Mouse (Mus musculus) intestine, postnatal 0 days (tissue): ENCODE measurements around the gene Pitpnc1. TPM values are rescaled to one million over a fixed set of nuclear protein-coding genes. Genes with fewer than 3 reads are reported as not detected.

Source experiments
- ATAC-seq: fragments of 200-750 bp; cut with Nextera tagmentation; 2 replicates; pipeline ENCODE4 v1.8.0; 2017; ENCODE audit warnings: mild to moderate bottlenecking, moderate TSS enrichment, moderate library complexity
- H3K27ac ChIP-seq: fragments of 300-500 bp; sonication (generic); 2 replicates; pipeline ENCODE4 v1.5.1; 2014; ENCODE audit warnings: mild to moderate bottlenecking, low read depth, low read length, moderate library complexity
- H3K27me3 ChIP-seq: fragments of 300-500 bp; sonication (generic); replicated peaks from 2 replicates; pipeline ENCODE4 v1.6.1; 2014; ENCODE audit warnings: low read length, mixed read lengths; ENCODE audit not compliant: control insufficient read depth, insufficient read depth
- H3K36me3 ChIP-seq: fragments of 300-500 bp; sonication (generic); 2 replicates; pipeline ENCODE4 v1.6.1; 2014; ENCODE audit warnings: mild to moderate bottlenecking, moderate library complexity; ENCODE audit not compliant: control insufficient read depth, insufficient read depth
- H3K4me1 ChIP-seq: fragments of 300-500 bp; sonication (generic); replicated peaks from 2 replicates; pipeline ENCODE4 v1.6.1; 2014; ENCODE audit warnings: antibody characterized with exemption, low read length, mixed read lengths; ENCODE audit not compliant: control insufficient read depth, insufficient read depth
- H3K4me2 ChIP-seq: fragments of 300-500 bp; sonication (generic); replicated peaks from 2 replicates; pipeline ENCODE4 v1.6.1; 2014; ENCODE audit warnings: low read depth, mild to moderate bottlenecking, moderate library complexity
- H3K4me3 ChIP-seq: fragments of 300-500 bp; sonication (generic); 2 replicates; pipeline ENCODE4 v1.5.1; 2014; ENCODE audit warnings: low read depth, low read length
- H3K9ac ChIP-seq: fragments of 300-500 bp; sonication (generic); 2 replicates; pipeline ENCODE4 v1.6.1; 2014; ENCODE audit warnings: mild to moderate bottlenecking, low read depth, low read length
- H3K9me3 ChIP-seq: fragments of 300-500 bp; sonication (generic); 2 replicates; pipeline ENCODE4 v1.6.1; 2016; ENCODE audit warnings: mixed run types; ENCODE audit not compliant: control insufficient read depth
- CTCF ChIP-seq: sonication (generic); IDR thresholded peaks from 2 replicates; pipeline ENCODE4 v1.5.1; 2016; ENCODE audit warnings: low read depth, mild to moderate bottlenecking, control low read depth, antibody characterized with exemption, moderate library complexity
- WGBS: fragments of 180-500 bp; shearing (Covaris S2); extraction: QIAGEN DNeasy Blood & Tissue Kit; methylation state at CpG from one replicate; pipeline ENCODE4 v1.1.7; 2014; 5-methylcytosine and 5-hydroxymethylcytosine counted together
- polyA plus RNA-seq: library from polyadenylated mRNA; unstranded; fragments of >200 nt; fragmentation: Nextera tagmentation; extraction: Ambion mirVana; gene quantifications from 2 replicates; pipeline ENCODE4 v1.2.1, GENCODE M21; 2015

Pitpnc1 gene
- polyA plus RNA-seq, 1 experiment from 2014 or later, result 4.4 TPM

DNA sequence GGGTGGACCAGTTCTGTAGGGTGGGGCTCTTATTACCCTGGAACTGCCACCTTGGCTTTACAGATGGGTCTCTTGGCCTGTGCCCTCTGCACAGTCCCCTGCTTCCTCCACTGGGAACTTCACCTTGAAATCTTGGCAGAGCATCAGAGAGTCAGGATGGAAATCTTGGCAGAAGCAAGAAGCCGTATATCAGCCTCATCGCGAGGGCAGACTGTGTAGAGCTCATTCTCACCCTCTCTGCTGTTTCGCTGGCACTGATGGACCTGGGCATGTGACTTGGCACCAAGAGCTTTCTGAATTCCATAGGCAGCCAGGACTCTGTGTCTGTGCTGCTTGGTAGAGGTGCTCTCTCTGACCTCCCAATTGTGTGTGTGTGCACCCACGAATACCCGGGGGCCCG is 221.7 kb downstream of the Pitpnc1 start:
- Histone ChIP-seq H3K36me3 (no peaks in the 10 kb centered on the region), H3K27ac (no peak overlapping the region), H3K4me3 (no peak overlapping the region), H3K9me3 (no peaks in the 10 kb centered on the region), H3K9ac (no peak overlapping the region), H3K4me1 (no peaks in the 10 kb centered on the region), H3K27me3 (no peaks in the 10 kb centered on the region), H3K4me2 (no peak overlapping the region)
- ATAC-seq, result no peak
- no peak for TF ChIP-seq CTCF
- 84% methylated on average over 7 of the region's 7 CpGs for WGBS

DNA sequence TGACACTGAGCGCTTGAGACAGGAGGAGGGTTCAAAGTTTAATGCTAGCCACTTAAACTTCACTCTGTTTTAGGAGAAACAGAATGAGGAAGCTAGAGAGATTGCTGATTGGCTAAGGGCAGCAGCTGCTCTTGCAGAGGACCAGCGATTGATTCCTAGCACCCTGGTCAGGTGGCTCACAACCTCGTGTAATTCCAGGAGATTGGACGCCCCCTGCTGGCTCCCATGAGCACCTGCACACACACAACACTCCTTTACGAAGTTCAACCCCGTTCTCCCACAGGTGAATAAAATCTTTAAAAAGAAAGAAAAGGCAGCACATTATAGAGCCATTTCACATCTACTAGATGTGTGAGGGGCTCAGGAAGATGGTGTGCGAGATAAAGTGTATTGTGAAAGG is 224.8 kb downstream of the Pitpnc1 start:
- no peaks in the 10 kb centered on the region for H3K27me3 ChIP-seq
- WGBS, result 91% methylated on average over 7 of the region's 7 CpGs
- ATAC-seq, result no peak

GRCm38 (mm10) chr11:107243126-107243525 is 227.4 kb downstream of the Pitpnc1 start:
- no peak overlapping the region for H3K4me3 ChIP-seq
- TF ChIP-seq CTCF, result no peak
- no peaks in the 10 kb centered on the region for H3K4me1 ChIP-seq
- H3K27ac ChIP-seq, result no peak overlapping the region
- no peaks in the 10 kb centered on the region for H3K27me3 ChIP-seq
- H3K36me3 ChIP-seq, result no peaks in the 10 kb centered on the region
- WGBS, result 88% methylated on average over 6 of the region's 6 CpGs
- no peak overlapping the region for H3K4me2 ChIP-seq
- H3K9me3 ChIP-seq, result no peaks in the 10 kb centered on the region
- no peak for ATAC-seq
- H3K9ac ChIP-seq, result no peak overlapping the region

More for the DNA sequence above, 224.8 kb downstream of the Pitpnc1 start:
- no peak overlapping the region for H3K4me3 ChIP-seq
- no peaks in the 10 kb centered on the region for H3K36me3 ChIP-seq
- H3K4me2 ChIP-seq, result no peak overlapping the region
- no peak overlapping the region for H3K9ac ChIP-seq
- H3K27ac ChIP-seq, result no peak overlapping the region
- TF ChIP-seq CTCF, result peak; percentile 19; the same call in 1 of the 2 replicates
- no peaks in the 10 kb centered on the region for H3K9me3 ChIP-seq
- H3K4me1 ChIP-seq, result no peaks in the 10 kb centered on the region

- no peak overlapping the region for H3K27ac ChIP-seq
- no peaks in the 10 kb centered on the region for H3K27me3 ChIP-seq
- no peak for TF ChIP-seq CTCF
- no peaks in the 10 kb centered on the region for H3K4me1 ChIP-seq
- H3K4me2 ChIP-seq, result no peak overlapping the region
- H3K4me3 ChIP-seq, result no peak overlapping the region
- 84% methylated on average over 7 of the region's 7 CpGs for WGBS
- no peaks in the 10 kb centered on the region for H3K9me3 ChIP-seq
- ATAC-seq, result no peak
- no peak overlapping the region for H3K9ac ChIP-seq
- no peaks in the 10 kb centered on the region for H3K36me3 ChIP-seq
Measured at GRCm38 (mm10) chr11:107241678-107242077, 228.8 kb downstream of the Pitpnc1 start.

GRCm38 (mm10) chr11:107238506-107238905 is 232.0 kb downstream of the Pitpnc1 start:
- TF ChIP-seq CTCF, result no peak
- Histone ChIP-seq H3K4me2 (no peak overlapping the region), H3K9ac (no peak overlapping the region), H3K4me1 (no peaks in the 10 kb centered on the region), H3K4me3 (no peak overlapping the region), H3K9me3 (no peaks in the 10 kb centered on the region), H3K36me3 (peaks cover 3% of the 10 kb centered on the region; the same call in 1 of the 2 replicates), H3K27ac (no peak overlapping the region), H3K27me3 (no peaks in the 10 kb centered on the region)
- WGBS, result 87% methylated on average over 6 of the region's 6 CpGs
- no peak for ATAC-seq

GRCm38 (mm10) chr11:107237532-107237931 is 233.0 kb downstream of the Pitpnc1 start:
- no peak for TF ChIP-seq CTCF
- H3K36me3 ChIP-seq, result peaks cover 7% of the 10 kb centered on the region; the same call in 1 of the 2 replicates
- no peaks in the 10 kb centered on the region for H3K9me3 ChIP-seq
- no peak overlapping the region for H3K4me3 ChIP-seq
- ATAC-seq, result no peak
- no peak overlapping the region for H3K9ac ChIP-seq
- no peaks in the 10 kb centered on the region for H3K27me3 ChIP-seq
- H3K4me1 ChIP-seq, result no peaks in the 10 kb centered on the region
- no peak overlapping the region for H3K27ac ChIP-seq
- WGBS, result 82% methylated on average over 4 of the region's 4 CpGs
- no peak overlapping the region for H3K4me2 ChIP-seq
